Mouse (Mus musculus) lung, postnatal 0 days (tissue): Measurements from ENCODE around the gene Cep170b. TPM values are rescaled to one million over a fixed set of nuclear protein-coding genes. Genes with fewer than 3 reads are reported as not detected.

Source experiments
- ATAC-seq: fragments of 200-750 bp; cut with Nextera tagmentation; 2 replicates; pipeline ENCODE4 v1.8.0; 2017; ENCODE audit warnings: moderate library complexity
- DNase-seq: peaks from one replicate; pipeline ENCODE4 v3.0.0-alpha.2; 2016; ENCODE audit warnings: low spot score
- H3K27ac ChIP-seq: fragments of 300-500 bp; sonication (generic); 2 replicates; pipeline ENCODE4 v1.5.1; 2014; ENCODE audit warnings: antibody characterized with exemption, mild to moderate bottlenecking, low read length, mixed read lengths
- H3K27me3 ChIP-seq: fragments of 300-500 bp; sonication (generic); replicated peaks from 2 replicates; pipeline ENCODE4 v1.6.1; 2014; ENCODE audit warnings: low read length, mixed read lengths; ENCODE audit not compliant: insufficient read depth
- H3K36me3 ChIP-seq: fragments of 300-500 bp; sonication (generic); 2 replicates; pipeline ENCODE4 v1.6.1; 2014; ENCODE audit warnings: low read length, mixed read lengths; ENCODE audit not compliant: insufficient read depth
- H3K4me1 ChIP-seq: fragments of 300-500 bp; sonication (generic); 2 replicates; pipeline ENCODE4 v1.6.1; 2014; ENCODE audit warnings: antibody characterized with exemption, low read depth, low read length, mixed read lengths; ENCODE audit not compliant: insufficient read depth
- H3K4me2 ChIP-seq: fragments of 300-500 bp; sonication (generic); replicated peaks from 2 replicates; pipeline ENCODE4 v1.6.1; 2014; ENCODE audit warnings: low read depth, mild to moderate bottlenecking, low read length, moderate library complexity, mixed read lengths
- H3K4me3 ChIP-seq: fragments of 300-500 bp; sonication (generic); 2 replicates; pipeline ENCODE4 v1.5.1; 2014; ENCODE audit warnings: low read depth, low read length
- H3K9ac ChIP-seq: fragments of 300-500 bp; sonication (generic); replicated peaks from 2 replicates; pipeline ENCODE4 v1.6.1; 2014; ENCODE audit warnings: low read depth, mild to moderate bottlenecking
- H3K9me3 ChIP-seq: fragments of 300-500 bp; sonication (generic); 2 replicates; pipeline ENCODE4 v1.6.1; 2016; ENCODE audit warnings: low read length, mixed read lengths
- CTCF ChIP-seq: IDR thresholded peaks from 2 replicates; pipeline ENCODE4 v1.5.1; 2016; ENCODE audit warnings: antibody characterized with exemption, mild to moderate bottlenecking
- EP300 ChIP-seq: IDR thresholded peaks from 2 replicates; pipeline ENCODE4 v1.6.1; 2016; ENCODE audit warnings: antibody characterized with exemption, mild to moderate bottlenecking, control low read depth
- WGBS: fragments of 180-500 bp; shearing (Covaris S2); extraction: QIAGEN DNeasy Blood & Tissue Kit; methylation state at CpG from one replicate; pipeline ENCODE4 v1.1.7; 2014; 5-methylcytosine and 5-hydroxymethylcytosine counted together
- polyA plus RNA-seq: library from polyadenylated mRNA; unstranded; fragments of >200 nt; fragmentation: Nextera tagmentation; extraction: Ambion mirVana; gene quantifications from 2 replicates; pipeline ENCODE4 v1.2.1, GENCODE M21; 2015

Cep170b gene
- polyA plus RNA-seq, 1 experiment from 2014 or later: 17.5 TPM

GRCm38 (mm10) chr12:112723445-112723844, 3.2 kb downstream of the Cep170b start:
- no peaks in the 10 kb centered on the region for H3K9me3 ChIP-seq
- H3K27ac ChIP-seq: peak overlapping the region; percentile 35; the same call in 1 of the 2 replicates
- H3K36me3 ChIP-seq: no peaks in the 10 kb centered on the region
- no peaks in the 10 kb centered on the region for H3K4me1 ChIP-seq
- no peak overlapping the region for H3K9ac ChIP-seq
- 73% methylated on average over 6 of the region's 6 CpGs for WGBS
- H3K4me2 ChIP-seq: peak overlapping the region; percentile 97; the same call in 1 of the 2 replicates
- TF ChIP-seq EP300: no peak
- DNase-seq: no peak
- peak overlapping the region; percentile 77; the same call in 1 of the 2 replicates for H3K4me3 ChIP-seq
- no peak for ATAC-seq
- H3K27me3 ChIP-seq: no peaks in the 10 kb centered on the region

GRCm38 (mm10) chr12:112724077-112724805, 4.0 kb downstream of the Cep170b start:
- Histone ChIP-seq H3K4me2 (no peak overlapping the region), H3K27ac (0 out of 2 replicates have a peak overlapping the region, but pooled peaks have one; percentile 35), H3K9ac (no peak overlapping the region), H3K36me3 (no peaks in the 10 kb centered on the region), H3K27me3 (no peaks in the 10 kb centered on the region), H3K9me3 (no peaks in the 10 kb centered on the region), H3K4me1 (peaks cover 4% of the 10 kb centered on the region; the same call in 1 of the 2 replicates), H3K4me3 (no peak overlapping the region)
- TF ChIP-seq CTCF (peak; percentile 72), EP300 (no peak)
- no peak for ATAC-seq
- peak; percentile 80 for DNase-seq
- WGBS: 65% methylated on average over 11 of the region's 11 CpGs

DNA sequence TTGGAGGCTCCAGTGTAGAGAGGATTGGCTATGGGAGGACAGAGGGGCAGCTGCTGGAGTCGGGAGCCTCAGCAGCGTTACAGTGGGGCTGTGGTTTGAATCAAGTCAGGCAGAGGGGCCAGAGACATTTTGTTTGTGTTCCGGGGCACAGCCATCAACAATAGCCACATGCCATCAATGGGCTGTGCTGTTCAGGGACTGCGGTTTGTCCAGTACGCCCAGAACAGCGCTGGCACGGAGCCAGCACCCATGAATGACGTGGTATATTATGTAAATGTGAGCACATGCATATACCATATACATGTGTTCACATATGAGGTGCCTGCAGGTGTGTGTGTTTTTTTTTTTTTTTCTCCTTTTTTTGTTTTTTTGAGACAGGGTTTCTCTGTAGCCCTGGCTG, 7.5 kb downstream of the Cep170b start:
- Histone ChIP-seq H3K4me1 (peaks cover 4% of the 10 kb centered on the region; the same call in 1 of the 2 replicates), H3K36me3 (no peaks in the 10 kb centered on the region), H3K4me2 (no peak overlapping the region), H3K27ac (no peak overlapping the region), H3K4me3 (no peak overlapping the region), H3K9ac (no peak overlapping the region), H3K9me3 (no peaks in the 10 kb centered on the region), H3K27me3 (no peaks in the 10 kb centered on the region)
- WGBS: 66% methylated on average over 8 of the region's 8 CpGs
- ATAC-seq: no peak
- TF ChIP-seq CTCF (no peak), EP300 (no peak)
- no peak for DNase-seq

DNA sequence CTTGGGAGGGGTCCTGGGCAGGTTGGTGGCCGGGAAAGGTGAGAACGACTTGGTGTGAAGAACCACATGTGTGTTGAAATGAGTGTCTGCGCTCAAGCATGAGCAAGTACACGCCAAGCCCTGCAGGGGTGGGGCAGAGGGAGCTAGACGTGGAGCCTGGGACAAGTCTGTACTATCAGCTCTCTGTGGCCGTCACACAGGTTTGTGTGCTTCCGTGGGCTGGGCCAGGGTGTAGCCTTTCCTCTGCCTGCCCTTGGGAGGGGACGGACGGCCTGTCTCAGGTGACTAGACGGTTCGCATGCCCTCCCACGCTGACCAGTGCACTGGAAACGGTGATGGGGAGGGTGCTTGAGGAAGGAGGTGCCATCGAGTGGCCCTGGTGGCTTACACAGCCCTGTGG, 10.6 kb downstream of the Cep170b start:
- TF ChIP-seq EP300 (no peak), CTCF (no peak)
- DNase-seq: no peak
- ATAC-seq: no peak; the same call in 1 of the 2 replicates
- Histone ChIP-seq H3K27ac (no peak overlapping the region), H3K4me3 (no peak overlapping the region), H3K27me3 (no peaks in the 10 kb centered on the region), H3K36me3 (no peaks in the 10 kb centered on the region), H3K4me2 (no peak overlapping the region), H3K4me1 (peaks cover 4% of the 10 kb centered on the region; the same call in 1 of the 2 replicates), H3K9me3 (no peaks in the 10 kb centered on the region), H3K9ac (no peak overlapping the region)
- 60% methylated on average over 14 of the region's 14 CpGs for WGBS

GRCm38 (mm10) chr12:112732591-112732990, 12.3 kb downstream of the Cep170b start:
- Histone ChIP-seq H3K4me1 (peaks cover 4% of the 10 kb centered on the region; the same call in 1 of the 2 replicates), H3K9ac (no peak overlapping the region), H3K27ac (no peak overlapping the region), H3K36me3 (no peaks in the 10 kb centered on the region), H3K4me2 (no peak overlapping the region), H3K27me3 (no peaks in the 10 kb centered on the region), H3K4me3 (no peak overlapping the region), H3K9me3 (no peaks in the 10 kb centered on the region)
- ATAC-seq (no peak), DNase-seq (no peak)
- TF ChIP-seq CTCF (no peak), EP300 (no peak)
- 85% methylated on average over 10 of the region's 10 CpGs for WGBS

GRCm38 (mm10) chr12:112734108-112734820, 14.0 kb downstream of the Cep170b start:
- no peak for ATAC-seq
- Histone ChIP-seq H3K4me3 (no peak overlapping the region), H3K9me3 (no peaks in the 10 kb centered on the region), H3K4me2 (no peak overlapping the region), H3K27ac (no peak overlapping the region), H3K27me3 (no peaks in the 10 kb centered on the region), H3K36me3 (peaks cover 13% of the 10 kb centered on the region; the same call in 1 of the 2 replicates), H3K9ac (no peak overlapping the region), H3K4me1 (no peaks in the 10 kb centered on the region)
- DNase-seq: no peak
- WGBS: 71% methylated on average over 2 of the region's 2 CpGs
- no peak for TF ChIP-seq CTCF
- no peak for TF ChIP-seq EP300
